Mouse (Mus musculus): ENCODE data around the gene Zfp607a.
"Not testable (repeated sequence)": the region's sequence is repeated elsewhere in the genome, so short reads cannot be mapped to it uniquely, and the experiment has no call there.

The Zfp607a gene

GRCm38 (mm10) chr7:27857227-27857626 lies at the start of gene Zfp607a:
Gene Zfp607a, plus strand, starts transcription at chr7:27857527.
- DNase-seq (ENCODE audit: low read depth), result no peak

- no peak for DNase-seq (ENCODE audit: low read depth)
Observed at GRCm38 (mm10) chr7:27818526-27819110, 38.7 kb upstream of the Zfp607a start.

GRCm38 (mm10) chr7:27822611-27823010 lies 34.7 kb upstream of the Zfp607a start:
- no peak for DNase-seq (ENCODE audit: low read depth)

- peak; percentile 21 for DNase-seq (ENCODE audit: low read depth)
Observed at GRCm38 (mm10) chr7:27834131-27834530, 23.2 kb upstream of the Zfp607a start.

- no peak for DNase-seq (ENCODE audit: low read depth)
Observed at GRCm38 (mm10) chr7:27837896-27838295, 19.4 kb upstream of the Zfp607a start.

- DNase-seq (ENCODE audit: low read depth), result peak; percentile 90
Observed at GRCm38 (mm10) chr7:27838323-27839249, 18.7 kb upstream of the Zfp607a start, which contains the start of gene Zfp59. Gene Zfp59, plus strand, starts transcription at chr7:27838607.

GRCm38 (mm10) chr7:27839596-27839995 lies 17.7 kb upstream of the Zfp607a start:
- no peak for DNase-seq (ENCODE audit: low read depth)

GRCm38 (mm10) chr7:27840104-27840503 lies 17.2 kb upstream of the Zfp607a start:
- no peak for DNase-seq (ENCODE audit: low read depth)

- peak; percentile 28 for DNase-seq (ENCODE audit: low read depth)
Observed at GRCm38 (mm10) chr7:27859301-27860251, 2.2 kb downstream of the Zfp607a start.

GRCm38 (mm10) chr7:27860396-27861235 lies 3.3 kb downstream of the Zfp607a start:
- DNase-seq (ENCODE audit: low read depth), result peak; percentile 94

GRCm38 (mm10) chr7:27862578-27862977 lies 5.3 kb downstream of the Zfp607a start:
- not testable (repeated sequence) for DNase-seq (ENCODE audit: low read depth)

GRCm38 (mm10) chr7:27881721-27882120 lies 24.4 kb downstream of the Zfp607a start:
- DNase-seq (ENCODE audit: low read depth), result no peak

- no peak for DNase-seq (ENCODE audit: low read depth)
Observed at GRCm38 (mm10) chr7:27900601-27901000, 43.3 kb downstream of the Zfp607a start.

GRCm38 (mm10) chr7:27905061-27905848 lies 47.9 kb downstream of the Zfp607a start:
- DNase-seq (ENCODE audit: low read depth), result no peak

- DNase-seq (ENCODE audit: low read depth), result not testable (repeated sequence)
Observed at GRCm38 (mm10) chr7:27910952-27911351, 53.6 kb downstream of the Zfp607a start.

- DNase-seq (ENCODE audit: low read depth), result not testable (repeated sequence)
Observed at GRCm38 (mm10) chr7:27927041-27927440, 69.7 kb downstream of the Zfp607a start.

- DNase-seq (ENCODE audit: low read depth), result peak; percentile 59
Observed at GRCm38 (mm10) chr7:27928818-27929695, 71.7 kb downstream of the Zfp607a start, which contains the start of gene Zfp974. Gene Zfp974, minus strand, starts transcription at chr7:27929460.

All from 416B (cell line).